Mouse (Mus musculus) MEL (cell line): ENCODE measurements around the gene Igf2r.

Experiments
- BHLHE40 ChIP-seq: IDR thresholded peaks from 2 replicates; pipeline ENCODE4 v1.6.1; 2012; ENCODE audit warnings: low read depth, mild to moderate bottlenecking, inconsistent platforms, low read length, improper control_type of control experiment, borderline replicate concordance
- CTCF ChIP-seq, 3 experiments: IDR thresholded peaks in 2 of 3; conservative IDR thresholded peaks in 1 of 3; 2 replicates each; pipeline ENCODE4 v1.5.1; 2011 to 2012; ENCODE audit warnings: low read length in 3 of 3, low read depth in 2 of 3, mild to moderate bottlenecking in 2 of 3, improper control_type of control experiment in 1 of 3, inconsistent platforms in 1 of 3, mixed read lengths in 1 of 3, moderate library complexity in 1 of 3; ENCODE audit not compliant: control insufficient read depth in 1 of 3, insufficient read depth in 1 of 3, poor library complexity in 1 of 3, severe bottlenecking in 1 of 3
- MAX ChIP-seq: IDR thresholded peaks from 2 replicates; pipeline ENCODE4 v1.6.1; 2011; ENCODE audit warnings: low read length, improper control_type of control experiment

DNA sequence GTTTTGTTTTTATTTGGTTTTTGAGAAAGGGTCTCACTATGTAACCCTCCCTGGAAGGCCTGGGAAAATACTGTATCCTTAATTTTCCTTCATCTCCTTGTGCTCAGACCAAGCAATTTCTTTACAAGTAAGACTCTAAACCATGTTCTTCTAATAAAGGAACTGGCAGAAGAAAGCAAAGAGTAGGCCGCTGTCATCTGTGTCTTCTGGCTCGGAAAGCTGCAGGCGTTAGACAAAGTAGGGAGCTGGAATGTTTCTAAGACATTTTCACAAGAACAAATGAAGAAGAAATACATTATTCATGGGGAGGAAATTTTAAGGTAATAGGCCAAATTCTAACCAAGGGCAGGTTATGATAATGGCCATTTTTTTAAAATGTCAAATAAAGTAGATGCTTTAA is 115.4 kb downstream of the Igf2r start:
- no peak for TF ChIP-seq MAX
- no peak for TF ChIP-seq CTCF (IDR thresholded peaks at IDR 0.05 in 2 of 3, conservative IDR thresholded peaks at IDR 0.05 in 1 of 3; ENCODE audit: control insufficient read depth in 1 of 3, insufficient read depth in 1 of 3, low read depth in 2 of 3, low read length in 3 of 3, poor library complexity in 1 of 3, severe bottlenecking in 1 of 3)
- no peak for TF ChIP-seq BHLHE40
